Mouse (Mus musculus): ENCODE measurements around the gene Vcam1. TPM values are rescaled to one million over a fixed set of nuclear protein-coding genes. Genes with fewer than 3 reads are reported as not detected.

Vcam1 gene
- polyA plus RNA-seq, 1 experiment from 2014 or later, result 18.9 TPM

- H3K27me3 ChIP-seq (replicated peaks), result no peaks in the 10 kb centered on the region
Observed at GRCm38 (mm10) chr3:116141226-116141625, 11.7 kb upstream of the Vcam1 start.

GRCm38 (mm10) chr3:116139000-116139399 lies 9.5 kb upstream of the Vcam1 start:
- H3K9ac ChIP-seq, result no peak overlapping the region
- WGBS, result 60% methylated on average over 5 of the region's 5 CpGs
- no peaks in the 10 kb centered on the region for H3K4me1 ChIP-seq (replicated peaks)
- no peak overlapping the region for H3K4me3 ChIP-seq (replicated peaks)
- no peaks in the 10 kb centered on the region for H3K36me3 ChIP-seq
- H3K27me3 ChIP-seq (replicated peaks), result no peaks in the 10 kb centered on the region
- no peak overlapping the region for H3K27ac ChIP-seq
- H3K4me2 ChIP-seq (replicated peaks), result no peak overlapping the region
- H3K9me3 ChIP-seq, result no peaks in the 10 kb centered on the region
- ATAC-seq, result no peak

More at GRCm38 (mm10) chr3:116141226-116141625, 11.7 kb upstream of the Vcam1 start:
- Histone ChIP-seq H3K4me1 (replicated peaks) (no peaks in the 10 kb centered on the region), H3K27ac (no peak overlapping the region), H3K36me3 (no peaks in the 10 kb centered on the region), H3K4me2 (replicated peaks) (no peak overlapping the region), H3K9me3 (no peaks in the 10 kb centered on the region), H3K9ac (no peak overlapping the region), H3K4me3 (replicated peaks) (no peak overlapping the region)
- no peak for ATAC-seq
- WGBS, result 85% methylated on average over 3 of the region's 3 CpGs

- 84% methylated on average over 5 of the region's 5 CpGs for WGBS
Observed at GRCm38 (mm10) chr3:116138081-116138480, 8.6 kb upstream of the Vcam1 start.

GRCm38 (mm10) chr3:116133363-116133762 lies 3.9 kb upstream of the Vcam1 start:
- Histone ChIP-seq H3K9ac (no peak overlapping the region), H3K4me2 (replicated peaks) (no peak overlapping the region), H3K4me3 (replicated peaks) (no peak overlapping the region), H3K9me3 (no peaks in the 10 kb centered on the region), H3K36me3 (no peaks in the 10 kb centered on the region), H3K27ac (no peak overlapping the region), H3K4me1 (replicated peaks) (0 out of 2 replicates have a peak, but pooled peaks cover 4% of the 10 kb centered on the region), H3K27me3 (replicated peaks) (no peaks in the 10 kb centered on the region)
- ATAC-seq, result peak; percentile 58; the same call in 1 of the 2 replicates
- 42% methylated on average over 5 of the region's 5 CpGs for WGBS

More at GRCm38 (mm10) chr3:116138081-116138480, 8.6 kb upstream of the Vcam1 start:
- Histone ChIP-seq H3K4me3 (replicated peaks) (no peak overlapping the region), H3K27me3 (replicated peaks) (no peaks in the 10 kb centered on the region), H3K4me1 (replicated peaks) (no peaks in the 10 kb centered on the region), H3K27ac (no peak overlapping the region), H3K4me2 (replicated peaks) (no peak overlapping the region), H3K9me3 (no peaks in the 10 kb centered on the region), H3K9ac (no peak overlapping the region), H3K36me3 (no peaks in the 10 kb centered on the region)
- no peak for ATAC-seq

- 91% methylated on average over 3 of the region's 3 CpGs for WGBS
- Histone ChIP-seq H3K9me3 (no peaks in the 10 kb centered on the region), H3K4me2 (replicated peaks) (no peak overlapping the region), H3K27me3 (replicated peaks) (no peaks in the 10 kb centered on the region), H3K27ac (no peak overlapping the region), H3K4me1 (replicated peaks) (0 out of 2 replicates have a peak, but pooled peaks cover 4% of the 10 kb centered on the region), H3K9ac (no peak overlapping the region), H3K36me3 (no peaks in the 10 kb centered on the region), H3K4me3 (replicated peaks) (no peak overlapping the region)
- no peak for ATAC-seq
Observed at GRCm38 (mm10) chr3:116130711-116131110, 1.2 kb upstream of the Vcam1 start.

GRCm38 (mm10) chr3:116129841-116130595 lies 530 bp upstream of the Vcam1 start:
- no peak overlapping the region for H3K4me2 ChIP-seq (replicated peaks)
- H3K36me3 ChIP-seq, result no peaks in the 10 kb centered on the region
- 38% methylated on average over 4 of the region's 4 CpGs for WGBS
- H3K4me3 ChIP-seq (replicated peaks), result no peak overlapping the region
- no peak overlapping the region for H3K9ac ChIP-seq
- no peak for ATAC-seq
- no peaks in the 10 kb centered on the region for H3K9me3 ChIP-seq
- no peak overlapping the region for H3K27ac ChIP-seq
- 0 out of 2 replicates have a peak, but pooled peaks cover 4% of the 10 kb centered on the region for H3K4me1 ChIP-seq (replicated peaks)
- no peaks in the 10 kb centered on the region for H3K27me3 ChIP-seq (replicated peaks)

- no peak overlapping the region for H3K27ac ChIP-seq
- no peaks in the 10 kb centered on the region for H3K36me3 ChIP-seq
- 0 out of 2 replicates have a peak, but pooled peaks cover 4% of the 10 kb centered on the region for H3K4me1 ChIP-seq (replicated peaks)
- no peak overlapping the region for H3K9ac ChIP-seq
- no peaks in the 10 kb centered on the region for H3K9me3 ChIP-seq
- no peaks in the 10 kb centered on the region for H3K27me3 ChIP-seq (replicated peaks)
- WGBS, result 66% methylated on average over 18 of the region's 18 CpGs
- peak overlapping the region; percentile 44 for H3K4me2 ChIP-seq (replicated peaks)
- peak overlapping the region; percentile 15 for H3K4me3 ChIP-seq (replicated peaks)
- no peak for ATAC-seq
Observed at GRCm38 (mm10) chr3:116128311-116129204, 930 bp downstream of the Vcam1 start.

GRCm38 (mm10) chr3:116127836-116128235 lies 1.7 kb downstream of the Vcam1 start:
- no peak overlapping the region for H3K27ac ChIP-seq
- WGBS, result 46% methylated on average over 3 of the region's 3 CpGs
- ATAC-seq, result no peak
- H3K9me3 ChIP-seq, result no peaks in the 10 kb centered on the region
- no peaks in the 10 kb centered on the region for H3K27me3 ChIP-seq (replicated peaks)
- H3K4me3 ChIP-seq (replicated peaks), result no peak overlapping the region
- peak overlapping the region; percentile 44; the same call in 1 of the 2 replicates for H3K4me2 ChIP-seq (replicated peaks)
- 0 out of 2 replicates have a peak, but pooled peaks cover 4% of the 10 kb centered on the region for H3K4me1 ChIP-seq (replicated peaks)
- H3K36me3 ChIP-seq, result no peaks in the 10 kb centered on the region
- H3K9ac ChIP-seq, result no peak overlapping the region

GRCm38 (mm10) chr3:116127281-116127680 lies 2.2 kb downstream of the Vcam1 start:
- H3K36me3 ChIP-seq, result no peaks in the 10 kb centered on the region
- no peak overlapping the region for H3K4me3 ChIP-seq (replicated peaks)
- H3K9ac ChIP-seq, result no peak overlapping the region
- no peak for ATAC-seq
- H3K27ac ChIP-seq, result no peak overlapping the region
- H3K4me2 ChIP-seq (replicated peaks), result peak overlapping the region; percentile 27
- no peaks in the 10 kb centered on the region for H3K27me3 ChIP-seq (replicated peaks)
- 0 out of 2 replicates have a peak, but pooled peaks cover 4% of the 10 kb centered on the region for H3K4me1 ChIP-seq (replicated peaks)
- no peaks in the 10 kb centered on the region for H3K9me3 ChIP-seq
- WGBS, result 15% methylated on average over 2 of the region's 2 CpGs

- Histone ChIP-seq H3K4me3 (replicated peaks) (no peak overlapping the region), H3K4me1 (replicated peaks) (0 out of 2 replicates have a peak, but pooled peaks cover 4% of the 10 kb centered on the region), H3K27ac (no peak overlapping the region), H3K9me3 (no peaks in the 10 kb centered on the region), H3K4me2 (replicated peaks) (peak overlapping the region; percentile 27; the same call in 1 of the 2 replicates), H3K36me3 (no peaks in the 10 kb centered on the region), H3K9ac (no peak overlapping the region), H3K27me3 (replicated peaks) (no peaks in the 10 kb centered on the region)
- no peak for ATAC-seq
- 76% methylated on average over 7 of the region's 7 CpGs for WGBS
Observed at GRCm38 (mm10) chr3:116126508-116127190, 2.8 kb downstream of the Vcam1 start.

GRCm38 (mm10) chr3:116126070-116126469 lies 3.4 kb downstream of the Vcam1 start:
- Histone ChIP-seq H3K9ac (no peak overlapping the region), H3K36me3 (no peaks in the 10 kb centered on the region), H3K4me1 (replicated peaks) (0 out of 2 replicates have a peak, but pooled peaks cover 4% of the 10 kb centered on the region), H3K9me3 (no peaks in the 10 kb centered on the region), H3K27ac (no peak overlapping the region), H3K4me2 (replicated peaks) (0 out of 2 replicates have a peak overlapping the region, but pooled peaks have one; percentile 19), H3K4me3 (replicated peaks) (no peak overlapping the region), H3K27me3 (replicated peaks) (no peaks in the 10 kb centered on the region)
- no peak for ATAC-seq
- 56% methylated on average over 4 of the region's 4 CpGs for WGBS

- Histone ChIP-seq H3K9me3 (no peaks in the 10 kb centered on the region), H3K27me3 (replicated peaks) (no peaks in the 10 kb centered on the region), H3K4me3 (replicated peaks) (no peak overlapping the region), H3K9ac (no peak overlapping the region), H3K4me2 (replicated peaks) (no peak overlapping the region), H3K4me1 (replicated peaks) (no peaks in the 10 kb centered on the region), H3K27ac (no peak overlapping the region), H3K36me3 (no peaks in the 10 kb centered on the region)
- no peak for ATAC-seq
- WGBS, result 95% methylated on average over 3 of the region's 3 CpGs
Observed at GRCm38 (mm10) chr3:116123827-116124226, 5.7 kb downstream of the Vcam1 start.

Measured in intestine, embryonic 15.5 days (tissue).